Mouse (Mus musculus) heart, embryonic 16.5 days (tissue): ENCODE measurements around the gene Olfr74. TPM values are rescaled to one million over a fixed set of nuclear protein-coding genes. Genes with fewer than 3 reads are reported as not detected.

Experiments used
- polyA plus RNA-seq: library from polyadenylated mRNA; unstranded; fragments of >200 nt; fragmentation: Nextera tagmentation; extraction: Ambion mirVana; gene quantifications from 2 replicates; pipeline ENCODE4 v1.2.1, GENCODE M21; 2015

The Olfr74 gene
- polyA plus RNA-seq, 1 experiment from 2014 or later = not detected

Other genes with a start within 250 kb of the Olfr74 start
- gene Olfr1138, start 234.7 kb downstream of the Olfr74 start, polyA plus RNA-seq = not detected in 2 replicates
- not detected in 2 replicates for gene Olfr1140, start 230.9 kb downstream of the Olfr74 start, polyA plus RNA-seq
- gene Olfr1141, start 220.7 kb downstream of the Olfr74 start, polyA plus RNA-seq = not detected in 2 replicates
- gene Olfr152, start 195.2 kb downstream of the Olfr74 start, polyA plus RNA-seq = not detected in 2 replicates
- gene Olfr1143, start 174.1 kb downstream of the Olfr74 start, polyA plus RNA-seq = not detected in 2 replicates
- not detected in 2 replicates for gene Olfr1145, start 164.8 kb downstream of the Olfr74 start, polyA plus RNA-seq
- gene Olfr1148, start 144.1 kb downstream of the Olfr74 start, polyA plus RNA-seq = not detected in 2 replicates
- gene Olfr1150-ps1, start 130.7 kb downstream of the Olfr74 start, polyA plus RNA-seq = not detected in 2 replicates
- gene Olfr1151, start 118.8 kb downstream of the Olfr74 start, polyA plus RNA-seq = not detected in 2 replicates
- gene Olfr1152, start 108.2 kb downstream of the Olfr74 start, polyA plus RNA-seq = not detected in 2 replicates
- gene Olfr1153, start 79.7 kb downstream of the Olfr74 start, polyA plus RNA-seq = not detected in 2 replicates
- not detected in 2 replicates for gene Olfr1154, start 69.5 kb downstream of the Olfr74 start, polyA plus RNA-seq
- not detected in 2 replicates for gene Olfr1155, start 29.5 kb downstream of the Olfr74 start, polyA plus RNA-seq
- not detected in 2 replicates for gene Olfr1156, start 21.6 kb downstream of the Olfr74 start, polyA plus RNA-seq
- gene Olfr1157, start 6.4 kb downstream of the Olfr74 start, polyA plus RNA-seq = not detected in 2 replicates
- not detected in 2 replicates for gene Olfr1158, start 15.4 kb upstream of the Olfr74 start, polyA plus RNA-seq
- gene Olfr1160, start 33.6 kb upstream of the Olfr74 start, polyA plus RNA-seq = not detected in 2 replicates
- gene Olfr1161, start 48.1 kb upstream of the Olfr74 start, polyA plus RNA-seq = not detected in 2 replicates
- not detected in 2 replicates for gene Olfr73, start 63.0 kb upstream of the Olfr74 start, polyA plus RNA-seq
- not detected in 2 replicates for gene Olfr1162, start 76.5 kb upstream of the Olfr74 start, polyA plus RNA-seq
- gene Olfr1163, start 97.2 kb upstream of the Olfr74 start, polyA plus RNA-seq = not detected in 2 replicates
- not detected in 2 replicates for gene Olfr1164, start 119.3 kb upstream of the Olfr74 start, polyA plus RNA-seq
- gene Olfr1166, start 153.6 kb upstream of the Olfr74 start, polyA plus RNA-seq = not detected in 2 replicates
- not detected in 2 replicates for gene Olfr1167, start 180.5 kb upstream of the Olfr74 start, polyA plus RNA-seq
- gene Olfr1168, start 207.2 kb upstream of the Olfr74 start, polyA plus RNA-seq = not detected in 2 replicates